Mouse (Mus musculus): ENCODE measurements around the gene Cluap1. TPM values are rescaled to one million over a fixed set of nuclear protein-coding genes. Genes with fewer than 3 reads are reported as not detected.

The Cluap1 gene
- total and polyA plus RNA-seq, 2 experiments from 2014 or later: 5.6 to 16.2 TPM

GRCm38 (mm10) chr16:3975658-3976057 is 67.1 kb downstream of the Cluap1 start:
- peak overlapping the region; percentile 28; the same call in 1 of the 2 replicates for H3K4me3 ChIP-seq (ENCODE audit: low read depth, low read length)
- no peaks in the 10 kb centered on the region for H3K9me3 ChIP-seq (replicated peaks; ENCODE audit: control insufficient read depth, low read length)
- H3K36me3 ChIP-seq (replicated peaks; ENCODE audit: control insufficient read depth, insufficient read depth, low read length): peaks cover 20% of the 10 kb centered on the region
- H3K27me3 ChIP-seq (ENCODE audit: control insufficient read depth, insufficient read depth, low read length): no peaks in the 10 kb centered on the region
- peaks cover 10% of the 10 kb centered on the region for H3K4me1 ChIP-seq (ENCODE audit: control insufficient read depth, insufficient read depth)
- ATAC-seq (ENCODE audit: insufficient read depth, low read depth) (no peak), DNase-seq (ENCODE audit: low spot score) (no peak)
- H3K9ac ChIP-seq (replicated peaks; ENCODE audit: low read depth, low read length): no peak overlapping the region
- no peak for TF ChIP-seq EP300 (IDR thresholded peaks at IDR 0.05; ENCODE audit: low read depth)
- no peak for TF ChIP-seq CTCF (IDR thresholded peaks at IDR 0.05; ENCODE audit: low read depth)
- no peak overlapping the region for H3K27ac ChIP-seq (ENCODE audit: low read depth)
- peak overlapping the region; percentile 42 for H3K4me2 ChIP-seq (ENCODE audit: low read depth, low read length)
- WGBS: 78% methylated on average over 7 of the region's 7 CpGs

- H3K36me3 ChIP-seq (replicated peaks; ENCODE audit: control insufficient read depth, insufficient read depth, low read length): peaks cover 26% of the 10 kb centered on the region
- peak within 1 kb of the TSS; percentile 57 for H3K27ac ChIP-seq (ENCODE audit: low read depth)
- WGBS: 62% methylated on average over 4 of the region's 4 CpGs
- TF ChIP-seq EP300 (IDR thresholded peaks at IDR 0.05; ENCODE audit: low read depth) (no peak), CTCF (IDR thresholded peaks at IDR 0.05; ENCODE audit: low read depth) (no peak)
- H3K27me3 ChIP-seq (ENCODE audit: control insufficient read depth, insufficient read depth, low read length): no peaks in the 10 kb centered on the region
- peak within 1 kb of the TSS; percentile 28; the same call in 1 of the 2 replicates for H3K4me3 ChIP-seq (ENCODE audit: low read depth, low read length)
- H3K9ac ChIP-seq (replicated peaks; ENCODE audit: low read depth, low read length): no peak within 1 kb of the TSS
- no peaks in the 10 kb centered on the region for H3K9me3 ChIP-seq (replicated peaks; ENCODE audit: control insufficient read depth, low read length)
- DNase-seq (ENCODE audit: low spot score): no peak
- ATAC-seq (ENCODE audit: insufficient read depth, low read depth): peak; percentile 36; the same call in 1 of the 2 replicates
- peak within 1 kb of the TSS; percentile 42 for H3K4me2 ChIP-seq (ENCODE audit: low read depth, low read length)
- H3K4me1 ChIP-seq (ENCODE audit: control insufficient read depth, insufficient read depth): peaks cover 10% of the 10 kb centered on the region
Observed at GRCm38 (mm10) chr16:3976251-3976671, 67.7 kb downstream of the Cluap1 start, which contains the start of gene Nlrc3. TSS of gene Nlrc3 (minus strand) at chr16:3976632.

- Histone ChIP-seq H3K4me1 (ENCODE audit: control insufficient read depth, insufficient read depth) (peaks cover 10% of the 10 kb centered on the region), H3K9me3 (replicated peaks; ENCODE audit: control insufficient read depth, low read length) (no peaks in the 10 kb centered on the region), H3K4me2 (ENCODE audit: low read depth, low read length) (peak overlapping the region; percentile 42; the same call in 1 of the 2 replicates), H3K4me3 (ENCODE audit: low read depth, low read length) (no peak overlapping the region; the same call in 1 of the 2 replicates), H3K36me3 (replicated peaks; ENCODE audit: control insufficient read depth, insufficient read depth, low read length) (peaks cover 31% of the 10 kb centered on the region), H3K27ac (ENCODE audit: low read depth) (no peak overlapping the region), H3K27me3 (ENCODE audit: control insufficient read depth, insufficient read depth, low read length) (no peaks in the 10 kb centered on the region), H3K9ac (replicated peaks; ENCODE audit: low read depth, low read length) (no peak overlapping the region)
- ATAC-seq (ENCODE audit: insufficient read depth, low read depth): peak; percentile 39
- DNase-seq (ENCODE audit: low spot score): no peak
- TF ChIP-seq EP300 (IDR thresholded peaks at IDR 0.05; ENCODE audit: low read depth) (no peak), CTCF (IDR thresholded peaks at IDR 0.05; ENCODE audit: low read depth) (no peak)
- WGBS: 12% methylated on average over 3 of the region's 3 CpGs
Observed at GRCm38 (mm10) chr16:3976712-3977111, 68.1 kb downstream of the Cluap1 start.

- TF ChIP-seq CTCF (IDR thresholded peaks at IDR 0.05; ENCODE audit: low read depth): no peak
- no peak for TF ChIP-seq EP300 (IDR thresholded peaks at IDR 0.05; ENCODE audit: low read depth)
- H3K4me3 ChIP-seq (ENCODE audit: low read depth, low read length): no peak overlapping the region
- DNase-seq (ENCODE audit: low spot score) (no peak), ATAC-seq (ENCODE audit: insufficient read depth, low read depth) (no peak)
- H3K9me3 ChIP-seq (replicated peaks; ENCODE audit: control insufficient read depth, low read length): no peaks in the 10 kb centered on the region
- no peaks in the 10 kb centered on the region for H3K4me1 ChIP-seq (ENCODE audit: control insufficient read depth, insufficient read depth)
- H3K27me3 ChIP-seq (ENCODE audit: control insufficient read depth, insufficient read depth, low read length): no peaks in the 10 kb centered on the region
- H3K36me3 ChIP-seq (replicated peaks; ENCODE audit: control insufficient read depth, insufficient read depth, low read length): peaks cover 78% of the 10 kb centered on the region
- no peak overlapping the region for H3K27ac ChIP-seq (ENCODE audit: low read depth)
- WGBS: 83% methylated on average over 4 of the region's 4 CpGs
- H3K9ac ChIP-seq (replicated peaks; ENCODE audit: low read depth, low read length): no peak overlapping the region
- H3K4me2 ChIP-seq (ENCODE audit: low read depth, low read length): no peak overlapping the region
Observed at GRCm38 (mm10) chr16:3982173-3982572, 73.6 kb downstream of the Cluap1 start.

- H3K27me3 ChIP-seq (ENCODE audit: control insufficient read depth, insufficient read depth, low read length): no peaks in the 10 kb centered on the region
- peaks cover 88% of the 10 kb centered on the region for H3K36me3 ChIP-seq (replicated peaks; ENCODE audit: control insufficient read depth, insufficient read depth, low read length)
- WGBS: 64% methylated on average over 7 of the region's 7 CpGs
- no peaks in the 10 kb centered on the region for H3K4me1 ChIP-seq (ENCODE audit: control insufficient read depth, insufficient read depth)
- H3K4me3 ChIP-seq (ENCODE audit: low read depth, low read length): no peak overlapping the region
- ATAC-seq (ENCODE audit: insufficient read depth, low read depth): no peak
- DNase-seq (ENCODE audit: low spot score): no peak
- no peak overlapping the region for H3K9ac ChIP-seq (replicated peaks; ENCODE audit: low read depth, low read length)
- TF ChIP-seq EP300 (IDR thresholded peaks at IDR 0.05; ENCODE audit: low read depth) (no peak), CTCF (IDR thresholded peaks at IDR 0.05; ENCODE audit: low read depth) (no peak)
- no peak overlapping the region for H3K27ac ChIP-seq (ENCODE audit: low read depth)
- no peak overlapping the region for H3K4me2 ChIP-seq (ENCODE audit: low read depth, low read length)
- no peaks in the 10 kb centered on the region for H3K9me3 ChIP-seq (replicated peaks; ENCODE audit: control insufficient read depth, low read length)
Observed at GRCm38 (mm10) chr16:3983146-3983700, 74.6 kb downstream of the Cluap1 start.

- H3K36me3 ChIP-seq (replicated peaks; ENCODE audit: control insufficient read depth, insufficient read depth, low read length): peaks cover 97% of the 10 kb centered on the region
- DNase-seq (ENCODE audit: low spot score) (no peak), ATAC-seq (ENCODE audit: insufficient read depth, low read depth) (no peak)
- H3K4me1 ChIP-seq (ENCODE audit: control insufficient read depth, insufficient read depth): no peaks in the 10 kb centered on the region
- H3K27me3 ChIP-seq (ENCODE audit: control insufficient read depth, insufficient read depth, low read length): no peaks in the 10 kb centered on the region
- H3K4me3 ChIP-seq (ENCODE audit: low read depth, low read length): no peak overlapping the region
- H3K9me3 ChIP-seq (replicated peaks; ENCODE audit: control insufficient read depth, low read length): no peaks in the 10 kb centered on the region
- no peak overlapping the region for H3K9ac ChIP-seq (replicated peaks; ENCODE audit: low read depth, low read length)
- TF ChIP-seq EP300 (IDR thresholded peaks at IDR 0.05; ENCODE audit: low read depth): no peak
- no peak overlapping the region for H3K4me2 ChIP-seq (ENCODE audit: low read depth, low read length)
- WGBS: 86% methylated on average over 4 of the region's 4 CpGs
- no peak overlapping the region for H3K27ac ChIP-seq (ENCODE audit: low read depth)
Observed at GRCm38 (mm10) chr16:3988410-3988809, 79.8 kb downstream of the Cluap1 start.

Small RNA genes within 50 kb of the gene (microRNA-seq; reads per million reads assigned to microRNA genes)
- not detected for gene Gm23493

Other genes starting within 250 kb of the Cluap1 start
- gene Mefv, start 190.7 kb upstream of the Cluap1 start, total RNA-seq (2014; rRNA removed; ENCODE audit: low replicate concordance): not detected in 2 replicates
- gene Mefv, start 190.7 kb upstream of the Cluap1 start, polyA plus RNA-seq (2015; fragmentation: Nextera tagmentation; extraction: Ambion mirVana): 0.04 and 0.05 TPM in 2 replicates
- gene Zfp263, start 164.7 kb upstream of the Cluap1 start, total RNA-seq (2014; rRNA removed; ENCODE audit: low replicate concordance): 11.1 and 12.6 TPM in 2 replicates
- gene Zfp263, start 164.7 kb upstream of the Cluap1 start, polyA plus RNA-seq (2015; fragmentation: Nextera tagmentation; extraction: Ambion mirVana): 15.8 and 17.1 TPM in 2 replicates
- gene Olfr15, start 77.9 kb upstream of the Cluap1 start, total RNA-seq (2014; rRNA removed; ENCODE audit: low replicate concordance): not detected in 2 replicates
- not detected in 2 replicates for gene Olfr15, start 77.9 kb upstream of the Cluap1 start, polyA plus RNA-seq (2015; fragmentation: Nextera tagmentation; extraction: Ambion mirVana)
- 0.69 and 0.93 TPM in 2 replicates for gene Zfp174, start 61.5 kb upstream of the Cluap1 start, total RNA-seq (2014; rRNA removed; ENCODE audit: low replicate concordance)
- 0.71 and 0.72 TPM in 2 replicates for gene Zfp174, start 61.5 kb upstream of the Cluap1 start, polyA plus RNA-seq (2015; fragmentation: Nextera tagmentation; extraction: Ambion mirVana)
- 23.6 and 24.2 TPM in 2 replicates for gene Naa60, start 36.4 kb upstream of the Cluap1 start, total RNA-seq (2014; rRNA removed; ENCODE audit: low replicate concordance)
- gene Naa60, start 36.4 kb upstream of the Cluap1 start, polyA plus RNA-seq (2015; fragmentation: Nextera tagmentation; extraction: Ambion mirVana): 32.2 and 33.0 TPM in 2 replicates
- 7.4 and 9.2 TPM in 2 replicates for gene Zfp597, start 24.2 kb upstream of the Cluap1 start, total RNA-seq (2014; rRNA removed; ENCODE audit: low replicate concordance)
- 3.3 and 4.3 TPM in 2 replicates for gene Zfp597, start 24.2 kb upstream of the Cluap1 start, polyA plus RNA-seq (2015; fragmentation: Nextera tagmentation; extraction: Ambion mirVana)
- not detected in 2 replicates for gene Gm20695, start 24.2 kb upstream of the Cluap1 start, total RNA-seq (2014; rRNA removed; ENCODE audit: low replicate concordance)
- 0.93 and 1.2 TPM in 2 replicates for gene Gm20695, start 24.2 kb upstream of the Cluap1 start, polyA plus RNA-seq (2015; fragmentation: Nextera tagmentation; extraction: Ambion mirVana)
- gene 1700037C18Rik, start 112 bp upstream of the Cluap1 start, total RNA-seq (2014; rRNA removed; ENCODE audit: low replicate concordance): 3.2 and 4.0 TPM in 2 replicates
- gene 1700037C18Rik, start 112 bp upstream of the Cluap1 start, polyA plus RNA-seq (2015; fragmentation: Nextera tagmentation; extraction: Ambion mirVana): 9.2 and 10.0 TPM in 2 replicates
- 0.15 and 0.35 TPM in 2 replicates for gene Nlrc3, start 67.8 kb downstream of the Cluap1 start, total RNA-seq (2014; rRNA removed; ENCODE audit: low replicate concordance)
- 1.2 TPM in 2 replicates for gene Nlrc3, start 67.8 kb downstream of the Cluap1 start, polyA plus RNA-seq (2015; fragmentation: Nextera tagmentation; extraction: Ambion mirVana)
- gene Slx4, start 95.0 kb downstream of the Cluap1 start, total RNA-seq (2014; rRNA removed; ENCODE audit: low replicate concordance): 4.4 and 5.4 TPM in 2 replicates
- gene Slx4, start 95.0 kb downstream of the Cluap1 start, polyA plus RNA-seq (2015; fragmentation: Nextera tagmentation; extraction: Ambion mirVana): 3.0 and 3.2 TPM in 2 replicates
- not detected in 2 replicates for gene Dnase1, start 128.1 kb downstream of the Cluap1 start, total RNA-seq (2014; rRNA removed; ENCODE audit: low replicate concordance)
- gene Dnase1, start 128.1 kb downstream of the Cluap1 start, polyA plus RNA-seq (2015; fragmentation: Nextera tagmentation; extraction: Ambion mirVana): 0.82 and 1.3 TPM in 2 replicates
- gene Trap1, start 169.0 kb downstream of the Cluap1 start, total RNA-seq (2014; rRNA removed; ENCODE audit: low replicate concordance): 109 and 135 TPM in 2 replicates
- 117 and 121 TPM in 2 replicates for gene Trap1, start 169.0 kb downstream of the Cluap1 start, polyA plus RNA-seq (2015; fragmentation: Nextera tagmentation; extraction: Ambion mirVana)